Mouse (Mus musculus) heart, adult 2 months (tissue): ENCODE results near the gene Amigo3.

Experiments
- CTCF ChIP-seq: fragments of 200-600 bp; IDR thresholded peaks from 2 replicates; pipeline ENCODE4 v1.8.1; 2022; ENCODE audit warnings: antibody characterized with exemption, mild to moderate bottlenecking, moderate library complexity
- POLR2A ChIP-seq: fragments of 200-500 bp; IDR thresholded peaks from 2 replicates; pipeline ENCODE4 v1.6.1; 2011; ENCODE audit warnings: mild to moderate bottlenecking, low read depth, low read length, control low read depth; ENCODE audit not compliant: insufficient read depth

DNA sequence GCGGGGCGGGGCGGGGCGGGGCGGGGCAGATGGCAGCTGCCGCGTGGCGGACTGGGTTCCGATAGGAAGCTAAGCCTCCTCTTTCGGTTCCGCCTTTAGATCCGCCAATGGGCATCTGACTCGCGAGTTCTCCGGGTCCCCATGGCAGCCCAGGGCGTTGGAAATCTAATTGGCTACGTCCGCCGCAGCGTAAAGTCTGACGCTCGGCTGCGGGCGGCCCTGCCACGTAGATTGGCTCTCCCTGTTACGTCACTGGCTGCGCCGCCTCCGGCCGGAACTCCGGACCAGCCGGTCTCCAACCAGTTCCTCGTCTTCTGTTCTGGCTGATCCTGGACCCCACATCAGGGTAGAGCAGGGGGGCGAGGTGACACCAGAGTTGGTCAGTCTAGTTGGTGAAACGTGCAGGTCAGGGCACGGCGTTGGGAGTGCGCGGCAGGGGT is 3.9 kb upstream of the Amigo3 start, which contains the start of gene Gmppb:
- TF ChIP-seq POLR2A (peak; percentile 85), CTCF (0 out of 2 replicates have a peak, but pooled peaks have one; percentile 8)
